Mouse (Mus musculus): Measurements from ENCODE around the gene Rhog.

GRCm38 (mm10) chr7:102268395-102268748, 12.5 kb upstream of the Rhog start:
- TF ChIP-seq CTCF (IDR thresholded peaks at IDR 0.05; ENCODE audit: low read depth) (no peak), EP300 (IDR thresholded peaks at IDR 0.05; ENCODE audit: low read depth) (no peak)
